Mouse (Mus musculus): ENCODE data around the gene Olfr1042. TPM values are rescaled to one million over a fixed set of nuclear protein-coding genes. Genes with fewer than 3 reads are reported as not detected.

Gene Olfr1042
- total RNA-seq (2012; rRNA removed) (not detected in 2 replicates), total RNA-seq (2014; rRNA removed) (not detected in 2 replicates), polyA plus RNA-seq (2012; ENCODE audit: insufficient read length, low read depth) (not detected in 2 replicates)

GRCm38 (mm10) chr2:86161738-86162137 lies at the start of gene Olfr1042:
Olfr1042 (minus strand) TSS chr2:86161838.
- no peak within 1 kb of the TSS for H3K27ac ChIP-seq (ENCODE audit: insufficient read depth, low read depth)
- dilution Hi-C loops (cut with MboI; ENCODE audit: extremely low pct_ligation_motif_present, extremely low pct_unique_long_range_greater_than_20kb, low sequenced_read_pairs) = no loop called here
- peaks cover 23% of the 10 kb centered on the region for H3K9me3 ChIP-seq (replicated peaks; ENCODE audit: low read length)
- no peaks in the 10 kb centered on the region for H3K27me3 ChIP-seq (replicated peaks)
- no peak within 1 kb of the TSS for H3K4me3 ChIP-seq (replicated peaks in 1 of 3; ENCODE audit: low read depth in 2 of 3, low read length in 2 of 3, poor library complexity in 1 of 3)
- no peak within 1 kb of the TSS for H3K4me2 ChIP-seq (ENCODE audit: insufficient read depth, low read depth, poor library complexity, severe bottlenecking)
- H3K36me3 ChIP-seq (replicated peaks in 1 of 2; ENCODE audit: control insufficient read depth in 1 of 2, insufficient read depth in 1 of 2, low read length in 1 of 2) = no peaks in the 10 kb centered on the region
- H3K4me1 ChIP-seq (ENCODE audit: control insufficient read depth in 1 of 2, insufficient read depth in 2 of 2) = no peaks in the 10 kb centered on the region
- no peak for DNase-seq (ENCODE audit: extremely low read depth)
- in situ Hi-C loops (cut with MboI; ENCODE audit: low pct_ligation_motif_present, low pct_unique_long_range_greater_than_20kb, low sequenced_read_pairs) = no loop called here
- no peak within 1 kb of the TSS for H3K9ac ChIP-seq (ENCODE audit: insufficient read depth, low read depth)
- TF ChIP-seq JUND (conservative IDR thresholded peaks at IDR 0.05; ENCODE audit: low read depth, low read length) = no peak
- no peak for TF ChIP-seq KAT2A (IDR thresholded peaks at IDR 0.05; ENCODE audit: insufficient replicate concordance, low read length)
- H3K79me2 ChIP-seq (replicated peaks; ENCODE audit: control insufficient read depth, extremely low read depth, insufficient read depth, poor library complexity, severe bottlenecking) = no peaks in the 10 kb centered on the region

DNA sequence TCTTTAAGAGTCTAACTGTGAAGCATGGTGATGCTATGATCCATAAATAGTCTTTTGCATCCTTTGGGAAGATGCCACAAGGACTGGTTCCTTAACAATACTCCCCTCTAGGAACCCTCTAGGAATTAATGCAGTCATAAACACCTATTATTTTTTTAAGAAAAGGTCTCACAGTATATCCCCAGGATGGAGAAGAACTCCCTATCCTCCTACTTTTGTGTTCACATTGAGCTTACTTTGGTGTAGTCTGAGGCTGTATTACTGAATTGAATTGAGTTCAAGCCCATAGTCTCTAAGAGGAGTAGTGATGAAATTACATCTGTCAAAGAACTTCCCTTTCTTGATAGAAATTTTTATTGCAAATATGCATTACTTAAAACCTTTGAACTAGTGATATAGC lies 41.3 kb upstream of the Olfr1042 start, which contains the start of gene Olfr1045:
Olfr1045 (minus strand) TSS at position 101 of the 400 bp plus-strand sequence.
- H3K4me2 ChIP-seq (ENCODE audit: insufficient read depth, low read depth, poor library complexity, severe bottlenecking) = no peak within 1 kb of the TSS
- no peaks in the 10 kb centered on the region for H3K4me1 ChIP-seq (ENCODE audit: control insufficient read depth in 1 of 2, insufficient read depth in 2 of 2)
- DNase-seq (ENCODE audit: extremely low read depth) = no peak
- H3K4me3 ChIP-seq (replicated peaks in 1 of 3; ENCODE audit: low read depth in 2 of 3, low read length in 2 of 3, poor library complexity in 1 of 3) = no peak within 1 kb of the TSS
- H3K79me2 ChIP-seq (replicated peaks; ENCODE audit: control insufficient read depth, extremely low read depth, insufficient read depth, poor library complexity, severe bottlenecking) = no peaks in the 10 kb centered on the region
- no peak for TF ChIP-seq PAX5 (IDR thresholded peaks at IDR 0.05; ENCODE audit: low read length)
- no peak for TF ChIP-seq POLR2AphosphoS2 (IDR thresholded peaks at IDR 0.05; ENCODE audit: low read depth, low read length)
- no peak for TF ChIP-seq TCF12 (IDR thresholded peaks at IDR 0.05; ENCODE audit: low read depth, low read length)
- TF ChIP-seq SMC3 (IDR thresholded peaks at IDR 0.05; ENCODE audit: low read depth, low read length) = no peak
- no peak for TF ChIP-seq JUND (conservative IDR thresholded peaks at IDR 0.05; ENCODE audit: low read depth, low read length)
- no peak for TF ChIP-seq POLR2A (IDR thresholded peaks at IDR 0.05; ENCODE audit: low read depth, low read length)
- no peak for TF ChIP-seq ETS1 (conservative IDR thresholded peaks at IDR 0.05; ENCODE audit: low read depth, low read length)
- no peak for TF ChIP-seq ELF1 (IDR thresholded peaks at IDR 0.05; ENCODE audit: low read depth, low read length)
- TF ChIP-seq USF1 (IDR thresholded peaks at IDR 0.05; ENCODE audit: low read depth, low read length) = no peak
- TF ChIP-seq ZKSCAN1 (IDR thresholded peaks at IDR 0.05; ENCODE audit: borderline replicate concordance, low read depth, low read length) = no peak
- TF ChIP-seq CTCF (conservative IDR thresholded peaks at IDR 0.05 in 1 of 2, IDR thresholded peaks at IDR 0.05 in 1 of 2; ENCODE audit: low read depth in 2 of 2, low read length in 2 of 2) = no peak
- no peak for TF ChIP-seq MYC (IDR thresholded peaks at IDR 0.05; ENCODE audit: low read depth, low read length)
- no peak for TF ChIP-seq CHD2 (IDR thresholded peaks at IDR 0.05; ENCODE audit: low read length)
- TF ChIP-seq GABPA (IDR thresholded peaks at IDR 0.05; ENCODE audit: insufficient replicate concordance, low read depth, low read length) = no peak
- TF ChIP-seq BHLHE40 (IDR thresholded peaks at IDR 0.05; ENCODE audit: low read depth, low read length) = no peak
- TF ChIP-seq KAT2A (IDR thresholded peaks at IDR 0.05; ENCODE audit: insufficient replicate concordance, low read length) = no peak
- in situ Hi-C loops (cut with MboI; ENCODE audit: low pct_ligation_motif_present, low pct_unique_long_range_greater_than_20kb, low sequenced_read_pairs) (no loop called here), dilution Hi-C loops (cut with MboI; ENCODE audit: extremely low pct_ligation_motif_present, extremely low pct_unique_long_range_greater_than_20kb, low sequenced_read_pairs) (no loop called here)
- peaks cover 15% of the 10 kb centered on the region for H3K9me3 ChIP-seq (replicated peaks; ENCODE audit: low read length)
- no peak within 1 kb of the TSS for H3K27ac ChIP-seq (ENCODE audit: insufficient read depth, low read depth)
- H3K9ac ChIP-seq (ENCODE audit: insufficient read depth, low read depth) = no peak within 1 kb of the TSS
- no peaks in the 10 kb centered on the region for H3K27me3 ChIP-seq (replicated peaks)
- no peaks in the 10 kb centered on the region for H3K36me3 ChIP-seq (replicated peaks in 1 of 2; ENCODE audit: control insufficient read depth in 1 of 2, insufficient read depth in 1 of 2, low read length in 1 of 2)
